Mouse (Mus musculus) erythroid progenitor cell, adult 5-6 weeks (primary cell): ENCODE data around the gene Fcamr. TPM values are rescaled to one million over a fixed set of nuclear protein-coding genes. Genes with fewer than 3 reads are reported as not detected.

Source experiments
- ATAC-seq: replicated peaks from 2 replicates; pipeline ENCODE4 v1.8.0; 2016; ENCODE audit warnings: moderate number of reproducible peaks, mild to moderate bottlenecking, moderate TSS enrichment, inconsistent platforms; ENCODE audit not compliant: poor library complexity, low FRiP score, severe bottlenecking
- total RNA-seq, 2 experiments: library from RNA; stranded (forward) in 1 of 2; stranded (reverse) in 1 of 2; fragments of 150-400 nt in 1 of 2; fragments of 186-747, 209-891 nt in 1 of 2; gene quantifications; 2 replicates each; pipeline versions ENCODE4 v1.2.3 to v1.2.4; 2015 to 2017; ENCODE audit warnings: low replicate concordance in 2 of 2

The Fcamr gene
- not detected in 2 replicates for total RNA-seq (2015; ENCODE audit: low replicate concordance)
- not detected in 2 replicates for total RNA-seq (2017; ENCODE audit: low replicate concordance)

GRCm38 (mm10) chr1:130800602-130801001 lies at the start of gene Fcamr:
Gene Fcamr, plus strand, starts transcription at chr1:130800902.
- no peak for ATAC-seq

GRCm38 (mm10) chr1:130759689-130760088 lies 41.0 kb upstream of the Fcamr start:
- no peak for ATAC-seq

- ATAC-seq = no peak
These were observed 39.1 kb upstream of the Fcamr start for GRCm38 (mm10) chr1:130761597-130761996.

GRCm38 (mm10) chr1:130762045-130762760 lies 38.5 kb upstream of the Fcamr start:
- no peak for ATAC-seq

- no peak for ATAC-seq
These were observed 36.7 kb upstream of the Fcamr start for GRCm38 (mm10) chr1:130764027-130764461.

- ATAC-seq = no peak
These were observed 33.6 kb upstream of the Fcamr start for GRCm38 (mm10) chr1:130767066-130767465.

- no peak for ATAC-seq
These were observed 30.8 kb upstream of the Fcamr start for GRCm38 (mm10) chr1:130769925-130770324.

- no peak for ATAC-seq
These were observed 30.2 kb upstream of the Fcamr start for GRCm38 (mm10) chr1:130770487-130770886.

GRCm38 (mm10) chr1:130770981-130771494 lies 29.7 kb upstream of the Fcamr start:
- ATAC-seq = no peak

- no peak; the same call in 1 of the 2 replicates for ATAC-seq
These were observed 25.5 kb upstream of the Fcamr start for GRCm38 (mm10) chr1:130775234-130775633.

- ATAC-seq = no peak
These were observed 24.9 kb upstream of the Fcamr start for GRCm38 (mm10) chr1:130775691-130776331.

- ATAC-seq = no peak; the same call in 1 of the 2 replicates
These were observed 24.1 kb upstream of the Fcamr start for GRCm38 (mm10) chr1:130776645-130777044.

GRCm38 (mm10) chr1:130779867-130780266 lies 20.8 kb upstream of the Fcamr start:
- ATAC-seq = no peak

GRCm38 (mm10) chr1:130784054-130784453 lies 16.6 kb upstream of the Fcamr start:
- 0 out of 2 replicates have a peak, but pooled peaks have one; percentile 68 for ATAC-seq

- no peak for ATAC-seq
These were observed 13.7 kb upstream of the Fcamr start for GRCm38 (mm10) chr1:130787001-130787400.

GRCm38 (mm10) chr1:130789512-130790451 lies 10.9 kb upstream of the Fcamr start:
- ATAC-seq = 0 out of 2 replicates have a peak, but pooled peaks have one; percentile 14

- ATAC-seq = no peak
These were observed 5.4 kb upstream of the Fcamr start for GRCm38 (mm10) chr1:130795331-130795730.

- peak; percentile 75 for ATAC-seq
These were observed 3.6 kb upstream of the Fcamr start for GRCm38 (mm10) chr1:130796967-130797684.

- ATAC-seq = no peak
These were observed 2.7 kb upstream of the Fcamr start for GRCm38 (mm10) chr1:130798037-130798436.
